Mouse (Mus musculus): ENCODE data around the gene Pmepa1.

DNA sequence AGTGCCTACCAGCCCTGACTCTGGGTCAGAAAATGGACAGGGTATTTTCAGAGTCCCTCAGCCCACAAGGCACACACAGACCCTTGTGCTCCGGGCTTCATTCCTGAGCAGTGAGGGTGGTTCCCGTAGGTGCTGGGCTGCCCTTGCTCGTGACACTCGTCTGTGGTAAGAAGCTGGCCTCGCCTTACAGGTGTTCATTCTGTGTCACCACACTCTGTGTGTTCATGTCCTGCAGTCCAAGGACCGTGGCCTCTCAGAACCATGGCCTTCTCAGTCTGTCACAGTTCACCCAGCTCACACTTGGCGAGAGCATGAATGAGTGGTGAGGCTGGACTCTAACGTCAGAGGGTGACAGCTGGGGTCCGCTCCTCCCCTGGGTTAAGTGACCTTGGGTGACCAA lies 20.1 kb upstream of the Pmepa1 start:
- TF ChIP-seq CTCF (conservative IDR thresholded peaks at IDR 0.05; ENCODE audit: low read length) = no peak
- TF ChIP-seq POU5F1 (IDR thresholded peaks at IDR 0.05; ENCODE audit: borderline replicate concordance, low read length) = no peak

Measured in E14TG2a.4 (cell line).